Mouse (Mus musculus): ENCODE data around the gene Csrnp3.

- TF ChIP-seq CTCF (IDR thresholded peaks at IDR 0.05; ENCODE audit: control insufficient read depth, insufficient read depth, insufficient read length): no peak
- TF ChIP-seq MYOG (IDR thresholded peaks at IDR 0.05; ENCODE audit: control insufficient read depth, extremely low read depth, insufficient read length): no peak
- no peak for TF ChIP-seq FOSL1 (IDR thresholded peaks at IDR 0.05; ENCODE audit: insufficient read depth, low read length, poor library complexity, severe bottlenecking)
- TF ChIP-seq CEBPB (IDR thresholded peaks at IDR 0.05; ENCODE audit: low read depth): no peak
- no peak for TF ChIP-seq MAX (IDR thresholded peaks at IDR 0.05)
- TF ChIP-seq USF1 (IDR thresholded peaks at IDR 0.05; ENCODE audit: low read depth): no peak
Observed at GRCm38 (mm10) chr2:66034907-66035679, 189.5 kb downstream of the Csrnp3 start.
